Mouse (Mus musculus): Measurements from ENCODE around the gene Triml2. TPM values are rescaled to one million over a fixed set of nuclear protein-coding genes. Genes with fewer than 3 reads are reported as not detected.

Triml2 gene
- total and polyA plus RNA-seq, 3 experiments: 0.16 TPM; not detected in 2

GRCm38 (mm10) chr8:43243326-43243725, 63.0 kb downstream of the Triml2 start:
- H3K27me3 ChIP-seq (ENCODE audit: insufficient read depth, low read length): no peaks in the 10 kb centered on the region
- ATAC-seq (ENCODE audit: extremely low read depth, insufficient number of reproducible peaks, low FRiP score, poor library complexity, severe bottlenecking): no peak
- H3K4me1 ChIP-seq (ENCODE audit: insufficient read depth, low read depth, low read length): no peaks in the 10 kb centered on the region
- peaks cover 3% of the 10 kb centered on the region for H3K9me3 ChIP-seq (replicated peaks)
- no peak for TF ChIP-seq GATA2 (IDR thresholded peaks at IDR 0.05; ENCODE audit: borderline replicate concordance, low read depth, low read length)
- TF ChIP-seq POLR2AphosphoS5 (IDR thresholded peaks at IDR 0.05; ENCODE audit: insufficient replicate concordance, low read depth, low read length): no peak
- TF ChIP-seq GATA1 (IDR thresholded peaks at IDR 0.05; ENCODE audit: borderline replicate concordance, low read length): no peak
- no peak for TF ChIP-seq TAL1 (conservative IDR thresholded peaks at IDR 0.05; ENCODE audit: low read depth, low read length)
- no peak for TF ChIP-seq CTCF (IDR thresholded peaks at IDR 0.05; ENCODE audit: low read depth, low read length)
- H3K4me3 ChIP-seq (ENCODE audit: low read depth, low read length): no peak overlapping the region
- no peaks in the 10 kb centered on the region for H3K36me3 ChIP-seq (replicated peaks)
- DNase-seq (ENCODE audit: low spot score): no peak

Other genes starting within 250 kb of the Triml2 start
- not detected in 2 replicates for gene Triml1, start 39.1 kb upstream of the Triml2 start, total RNA-seq (2014; fragmentation: Nextera tagmentation)
- 0.27 TPM in 1 of 2 replicates, not detected in the other for gene Triml1, start 39.1 kb upstream of the Triml2 start, total RNA-seq (2017)
- not detected in 2 replicates for gene Triml1, start 39.1 kb upstream of the Triml2 start, polyA plus RNA-seq (2012)
- not detected in 2 replicates for gene Zfp42, start 126.4 kb downstream of the Triml2 start, total RNA-seq (2014; fragmentation: Nextera tagmentation)
- not detected in 2 replicates for gene Zfp42, start 126.4 kb downstream of the Triml2 start, total RNA-seq (2017)
- not detected in 2 replicates for gene Zfp42, start 126.4 kb downstream of the Triml2 start, polyA plus RNA-seq (2012)